Mouse (Mus musculus) spleen, adult 2 months (tissue): Measurements from ENCODE around the gene Dnah7b. TPM values are rescaled to one million over a fixed set of nuclear protein-coding genes. Genes with fewer than 3 reads are reported as not detected.
"Not testable (repeated sequence)": the region's sequence is repeated elsewhere in the genome, so short reads cannot be mapped to it uniquely, and the experiment has no call there.

ENCODE experiments used
- DNase-seq, 2 experiments: peaks; one replicate each; pipeline versions ENCODE4 v3.0.0 to v3.0.0-alpha.2; 2012 to 2021; ENCODE audit warnings: low spot score in 2 of 2, low read depth in 1 of 2
- H3K27ac ChIP-seq: fragments of 200-500 bp; 2 replicates; pipeline ENCODE4 v1.5.1; 2012; ENCODE audit warnings: low read length, inconsistent platforms; ENCODE audit not compliant: insufficient read depth
- H3K27me3 ChIP-seq: fragments of 200-500 bp; 2 replicates; pipeline ENCODE4 v1.6.1; 2012; ENCODE audit warnings: mild to moderate bottlenecking, moderate library complexity, low read length, inconsistent platforms; ENCODE audit not compliant: control insufficient read depth, insufficient read depth
- H3K36me3 ChIP-seq: fragments of 200-500 bp; 2 replicates; pipeline ENCODE4 v1.6.1; 2012; ENCODE audit warnings: mild to moderate bottlenecking, low read length, inconsistent platforms; ENCODE audit not compliant: control insufficient read depth, insufficient read depth
- H3K4me1 ChIP-seq: fragments of 200-500 bp; 2 replicates; pipeline ENCODE4 v1.6.1; 2011; ENCODE audit warnings: inconsistent platforms; ENCODE audit not compliant: control insufficient read depth, insufficient read depth, insufficient read length
- H3K4me3 ChIP-seq: fragments of 200-500 bp; 2 replicates; pipeline ENCODE4 v1.5.1; 2011; ENCODE audit warnings: mild to moderate bottlenecking, inconsistent platforms; ENCODE audit not compliant: insufficient read depth, insufficient read length; ENCODE audit errors: extremely low read depth
- CTCF ChIP-seq: fragments of 200-500 bp; IDR thresholded peaks from 2 replicates; pipeline ENCODE4 v1.5.1; 2011; ENCODE audit warnings: mild to moderate bottlenecking, inconsistent platforms; ENCODE audit not compliant: insufficient read depth, insufficient read length, insufficient replicate concordance; ENCODE audit errors: extremely low read depth
- POLR2A ChIP-seq: fragments of 200-500 bp; IDR thresholded peaks from 2 replicates; pipeline ENCODE4 v1.6.1; 2011; ENCODE audit warnings: low read depth, low read length, inconsistent platforms
- WGBS: fragments of 180-500 bp; shearing (Covaris S2); methylation state at CpG from one replicate; pipeline ENCODE4 v1.1.7; 2018; 5-methylcytosine and 5-hydroxymethylcytosine counted together
- polyA plus RNA-seq: library from polyadenylated mRNA; depleted of rRNA; stranded (reverse); fragments of >200 nt; gene quantifications from 2 replicates; pipeline ENCODE4 v1.2.3, GENCODE M21; 2012; rRNA removed

The Dnah7b gene
- polyA plus RNA-seq, result 0.06 TPM in 1 of 2 replicates, not detected in the other

DNA sequence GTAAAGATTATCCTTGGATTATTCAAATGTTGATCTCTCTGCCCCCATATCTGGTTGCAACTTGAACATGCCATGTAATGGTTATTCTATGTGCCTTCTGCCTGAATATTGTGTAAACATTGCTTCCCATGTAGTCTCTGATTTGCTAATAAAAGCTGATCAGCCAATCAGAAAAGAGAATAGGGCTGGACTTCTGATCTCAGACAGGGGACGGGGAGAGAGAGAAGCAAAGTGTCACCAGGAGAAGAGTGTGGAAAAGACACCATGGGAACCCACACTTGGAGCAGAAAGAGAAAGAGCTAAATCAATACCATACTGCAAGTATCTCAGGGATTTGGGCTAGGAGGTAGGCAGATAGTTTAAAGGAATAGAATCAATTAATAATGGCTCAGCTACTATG lies at the start of gene Dnah7b:
Gene Dnah7b, plus strand, starts transcription at position 301 of the 400 bp plus-strand sequence.
- Histone ChIP-seq H3K4me3 (peak within 1 kb of the TSS; percentile 29; the same call in 1 of the 2 replicates), H3K27ac (no peak within 1 kb of the TSS), H3K36me3 (no peaks in the 10 kb centered on the region), H3K4me1 (no peaks in the 10 kb centered on the region), H3K27me3 (no peaks in the 10 kb centered on the region)
- no peak for TF ChIP-seq POLR2A
- TF ChIP-seq CTCF, result no peak
- DNase-seq, result no peak
- 67% methylated on average over 1 of the region's 1 CpGs for WGBS

DNA sequence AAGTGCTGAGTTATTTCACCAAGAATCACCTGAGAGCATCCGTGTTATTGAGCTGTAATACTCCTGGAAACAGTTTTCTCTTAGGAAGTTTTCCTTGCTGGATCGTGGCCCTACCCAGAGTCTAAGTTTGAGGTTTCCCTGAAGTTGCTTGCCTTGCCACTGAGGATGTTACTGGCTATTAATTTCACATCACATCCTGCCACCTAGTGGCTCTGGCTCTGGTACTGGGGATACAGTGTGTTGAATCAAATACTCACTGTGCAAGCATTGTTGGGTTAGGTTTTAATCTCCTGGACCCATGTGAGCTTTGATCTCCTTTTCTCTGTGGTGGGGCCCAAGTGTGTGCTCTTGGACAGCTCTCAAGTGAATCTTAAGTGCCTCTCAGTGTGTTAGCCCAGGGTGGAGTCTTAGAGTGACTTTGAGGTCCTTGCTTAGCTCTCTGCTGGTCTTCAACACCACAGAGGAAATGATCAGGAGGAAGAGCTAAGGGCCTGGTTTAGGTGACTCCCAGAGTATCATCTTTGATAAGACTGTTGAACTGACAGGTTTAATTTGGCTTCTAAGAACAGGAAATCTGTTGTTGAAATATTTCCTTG lies 47.6 kb upstream of the Dnah7b start:
- no peaks in the 10 kb centered on the region for H3K27me3 ChIP-seq
- no peak for DNase-seq
- no peak overlapping the region for H3K27ac ChIP-seq
- no peaks in the 10 kb centered on the region for H3K36me3 ChIP-seq
- TF ChIP-seq CTCF (no peak), POLR2A (no peak)
- 54% methylated on average over 2 of the region's 2 CpGs for WGBS
- no peaks in the 10 kb centered on the region for H3K4me1 ChIP-seq
- no peak overlapping the region for H3K4me3 ChIP-seq

DNA sequence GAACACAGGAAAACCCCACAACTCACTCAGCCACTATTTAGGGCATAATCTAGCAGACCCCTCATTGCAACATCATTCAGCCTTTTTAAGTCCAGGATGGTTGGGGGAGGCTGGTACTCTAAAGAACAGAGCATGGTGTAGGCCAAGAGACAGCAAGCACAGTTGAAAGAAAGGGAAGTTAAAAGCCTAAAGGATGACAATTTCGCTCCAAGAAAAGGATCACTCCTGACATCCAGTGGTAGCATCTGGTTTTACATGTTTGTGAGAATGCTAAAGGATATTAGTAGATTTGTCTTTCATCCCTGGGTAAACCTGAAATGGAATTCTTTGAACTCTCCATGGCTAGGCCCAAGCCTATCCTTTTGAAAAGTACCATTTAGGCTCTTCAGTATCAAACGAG lies 43.9 kb upstream of the Dnah7b start:
- TF ChIP-seq CTCF (no peak), POLR2A (no peak)
- DNase-seq, result no peak
- 31% methylated on average over 2 of the region's 2 CpGs for WGBS
- Histone ChIP-seq H3K36me3 (no peaks in the 10 kb centered on the region), H3K4me3 (no peak overlapping the region), H3K27ac (no peak overlapping the region), H3K27me3 (no peaks in the 10 kb centered on the region), H3K4me1 (no peaks in the 10 kb centered on the region)

DNA sequence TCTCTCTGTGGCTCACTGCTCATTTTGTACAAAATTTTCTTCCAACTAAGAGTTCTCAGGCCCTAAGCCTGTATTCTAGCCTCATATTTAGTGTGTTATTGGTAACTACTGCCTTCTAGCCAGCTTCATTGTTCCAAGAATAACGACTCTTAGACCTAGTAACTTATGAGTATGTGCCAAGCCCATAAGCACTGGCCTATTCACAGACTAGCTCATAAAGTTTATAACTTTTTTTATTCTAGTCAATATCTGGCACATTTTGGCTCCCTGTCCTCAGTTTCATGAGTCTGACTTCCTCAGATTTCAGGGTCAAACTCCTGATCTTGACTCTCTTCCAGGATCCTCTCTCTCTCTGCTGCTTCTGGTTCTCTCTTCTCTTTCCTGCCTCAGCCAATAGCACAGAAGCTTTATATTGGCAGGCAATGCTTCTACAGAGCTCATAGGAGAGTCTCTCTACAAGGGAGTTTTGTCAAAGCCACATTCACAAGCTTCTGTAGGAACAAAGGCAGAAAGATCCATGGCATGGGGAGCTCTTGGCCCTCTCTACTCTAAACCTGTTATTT lies 34.0 kb upstream of the Dnah7b start:
- TF ChIP-seq CTCF, result no peak
- no peak for TF ChIP-seq POLR2A
- no peaks in the 10 kb centered on the region for H3K27me3 ChIP-seq
- no peaks in the 10 kb centered on the region for H3K36me3 ChIP-seq
- WGBS, result 85% methylated on average over 1 of the region's 1 CpGs
- no peak for DNase-seq
- no peaks in the 10 kb centered on the region for H3K4me1 ChIP-seq
- no peak overlapping the region for H3K27ac ChIP-seq
- H3K4me3 ChIP-seq, result no peak overlapping the region

DNA sequence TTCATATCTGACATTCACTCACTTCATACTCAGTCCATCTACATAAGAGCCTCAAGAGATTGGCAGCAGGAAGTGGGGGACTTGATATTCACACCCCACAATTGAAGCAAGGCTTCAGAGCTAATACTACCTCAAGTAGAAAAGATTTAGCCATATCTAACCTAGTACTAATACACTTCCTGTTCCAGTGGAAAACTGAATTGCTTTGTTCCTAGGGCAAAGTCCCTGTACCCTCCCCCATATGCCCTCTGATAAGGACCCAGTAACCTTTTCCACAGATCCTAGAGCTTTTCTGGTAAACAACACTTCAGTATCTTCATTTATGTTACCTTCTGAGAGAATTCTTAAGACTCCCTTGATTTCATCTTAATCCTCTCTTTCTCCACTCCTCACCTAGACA lies 17.9 kb upstream of the Dnah7b start:
- no peak for DNase-seq
- H3K27ac ChIP-seq, result no peak overlapping the region
- no peaks in the 10 kb centered on the region for H3K27me3 ChIP-seq
- no peaks in the 10 kb centered on the region for H3K4me1 ChIP-seq
- TF ChIP-seq CTCF, result no peak
- no peak for TF ChIP-seq POLR2A
- H3K36me3 ChIP-seq, result no peaks in the 10 kb centered on the region
- H3K4me3 ChIP-seq, result no peak overlapping the region

DNA sequence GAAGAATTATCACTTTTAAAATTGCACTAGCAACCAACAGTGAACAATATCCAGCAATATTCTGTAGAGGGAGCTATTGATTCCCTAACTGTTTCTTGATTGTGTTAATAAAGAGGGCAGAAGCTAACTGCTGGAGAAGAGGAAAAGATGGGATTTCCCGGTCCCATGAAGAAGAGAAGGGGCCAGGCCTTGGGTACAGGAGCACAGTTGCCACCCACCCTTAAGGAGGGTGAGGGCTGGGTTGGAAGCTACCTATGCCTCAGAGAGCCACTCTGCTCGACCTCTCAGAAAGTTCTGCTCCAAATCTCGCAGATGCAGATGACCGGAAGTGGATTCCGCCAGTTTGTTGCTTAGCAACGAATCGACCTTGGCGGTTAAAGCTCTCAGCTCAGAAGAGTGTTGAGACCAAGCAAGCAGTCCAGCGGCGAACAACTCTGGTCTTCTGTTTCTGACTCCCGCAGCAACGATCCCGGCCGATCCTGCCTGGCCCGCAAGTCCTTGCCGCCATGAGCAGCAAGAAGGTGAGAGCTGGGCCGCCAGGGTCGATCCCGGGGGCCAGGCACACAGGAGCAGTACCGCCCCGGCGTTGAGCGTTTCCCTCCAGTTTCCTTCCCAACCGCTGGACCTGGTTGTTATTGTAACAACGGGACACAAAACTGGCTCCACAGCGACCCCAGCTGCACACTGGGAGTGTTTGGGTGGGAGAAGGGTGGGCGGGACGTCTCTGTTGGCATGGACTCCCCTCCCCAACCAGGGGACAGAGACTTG lies 553 bp downstream of the Dnah7b start:
- 2% methylated on average over 28 of the region's 28 CpGs for WGBS
- Histone ChIP-seq H3K36me3 (no peaks in the 10 kb centered on the region), H3K27me3 (no peaks in the 10 kb centered on the region), H3K27ac (no peak overlapping the region), H3K4me1 (no peaks in the 10 kb centered on the region), H3K4me3 (peak overlapping the region; percentile 29; the same call in 1 of the 2 replicates)
- TF ChIP-seq CTCF (no peak), POLR2A (no peak)
- no peak for DNase-seq

DNA sequence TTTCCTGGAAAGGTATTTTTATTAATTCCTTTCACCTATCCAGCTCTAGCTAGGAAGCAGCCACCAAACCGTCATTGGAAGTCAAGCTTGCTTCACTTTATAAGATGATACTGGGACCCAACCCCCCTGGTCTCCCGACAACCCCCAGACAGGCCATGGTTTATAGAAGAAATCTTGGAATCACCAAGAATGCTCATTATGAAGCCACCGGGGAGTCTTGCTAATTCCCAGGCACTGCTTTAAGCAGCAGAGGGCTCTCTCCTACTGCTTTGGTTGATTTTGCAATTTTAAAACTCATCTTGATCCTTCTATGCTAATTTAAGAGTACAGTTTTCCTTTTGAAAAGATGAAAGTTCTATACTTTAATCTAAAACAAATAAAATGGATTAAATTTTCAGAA lies 2.7 kb downstream of the Dnah7b start:
- DNase-seq, H3K4me3 ChIP-seq, H3K36me3 ChIP-seq, H3K27me3 ChIP-seq, H3K4me1 ChIP-seq, H3K27ac ChIP-seq: not testable (repeated sequence)
- WGBS, result 81% methylated on average over 3 of the region's 3 CpGs
